Mouse (Mus musculus): ENCODE results near the gene Fam214a. TPM values are rescaled to one million over a fixed set of nuclear protein-coding genes. Genes with fewer than 3 reads are reported as not detected.
A peak's percentile ranks its signal among the peaks of the same experiment; 100 is the strongest.
"Not testable (repeated sequence)": the region's sequence is repeated elsewhere in the genome, so short reads cannot be mapped to it uniquely, and the experiment has no call there.

Gene Fam214a
- total RNA-seq, 2 experiments from 2014 or later = 44.9 to 60.2 TPM

GRCm38 (mm10) chr9:74977962-74978361 is 25.3 kb downstream of the Fam214a start:
- no peak for DNase-seq (ENCODE audit: low spot score in 2 of 2)

GRCm38 (mm10) chr9:74978868-74979267 is 26.2 kb downstream of the Fam214a start:
- DNase-seq (ENCODE audit: low spot score in 2 of 2) = no peak

DNA sequence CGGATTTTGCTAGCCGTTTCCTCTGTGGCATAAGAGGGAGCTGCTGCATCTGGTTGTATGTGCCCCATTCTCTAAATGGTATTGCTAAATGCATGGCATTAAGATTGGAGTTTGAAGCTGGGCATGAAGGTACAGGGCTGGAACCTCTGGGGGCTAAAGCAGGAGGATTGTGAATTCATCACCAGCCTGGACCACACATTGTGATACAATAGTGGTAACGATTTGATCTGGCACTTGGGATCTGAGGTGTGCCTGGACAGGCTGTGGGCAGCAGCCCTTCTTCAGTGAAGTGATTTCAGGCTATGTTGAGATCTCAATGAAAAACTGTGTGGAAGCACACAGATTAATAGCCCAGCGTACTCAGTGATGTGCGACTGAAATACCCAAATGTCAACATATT is 26.7 kb downstream of the Fam214a start:
- DNase-seq (ENCODE audit: low spot score in 2 of 2) = no peak

DNA sequence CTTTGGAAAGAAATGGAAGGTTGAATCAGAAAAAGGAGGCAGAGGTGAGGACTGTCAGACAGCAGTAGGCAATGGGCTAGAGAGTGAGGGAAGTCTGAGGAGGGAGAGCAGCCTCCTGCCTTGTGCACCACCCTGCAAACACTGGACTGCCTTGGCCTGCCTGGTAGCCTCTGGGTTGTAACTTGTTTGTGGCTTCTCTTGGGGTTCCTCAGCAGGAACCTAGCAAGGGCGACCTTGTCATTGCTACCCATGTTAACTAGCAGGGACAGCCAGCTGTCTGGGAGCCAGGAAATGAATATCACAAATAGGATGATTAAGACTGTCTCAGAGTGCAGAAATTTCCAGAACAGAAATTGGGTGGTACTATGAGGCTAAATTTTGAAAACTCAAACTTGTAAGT is 27.2 kb downstream of the Fam214a start:
- DNase-seq (ENCODE audit: low spot score in 2 of 2) = no peak

GRCm38 (mm10) chr9:74981663-74982111 is 29.0 kb downstream of the Fam214a start:
- DNase-seq (ENCODE audit: low spot score in 2 of 2) = no peak

GRCm38 (mm10) chr9:74982193-74982592 is 29.5 kb downstream of the Fam214a start:
- no peak for DNase-seq (ENCODE audit: low spot score in 2 of 2)

GRCm38 (mm10) chr9:74982722-74983121 is 30.0 kb downstream of the Fam214a start:
- DNase-seq (ENCODE audit: low spot score in 2 of 2) = not testable (repeated sequence)

DNA sequence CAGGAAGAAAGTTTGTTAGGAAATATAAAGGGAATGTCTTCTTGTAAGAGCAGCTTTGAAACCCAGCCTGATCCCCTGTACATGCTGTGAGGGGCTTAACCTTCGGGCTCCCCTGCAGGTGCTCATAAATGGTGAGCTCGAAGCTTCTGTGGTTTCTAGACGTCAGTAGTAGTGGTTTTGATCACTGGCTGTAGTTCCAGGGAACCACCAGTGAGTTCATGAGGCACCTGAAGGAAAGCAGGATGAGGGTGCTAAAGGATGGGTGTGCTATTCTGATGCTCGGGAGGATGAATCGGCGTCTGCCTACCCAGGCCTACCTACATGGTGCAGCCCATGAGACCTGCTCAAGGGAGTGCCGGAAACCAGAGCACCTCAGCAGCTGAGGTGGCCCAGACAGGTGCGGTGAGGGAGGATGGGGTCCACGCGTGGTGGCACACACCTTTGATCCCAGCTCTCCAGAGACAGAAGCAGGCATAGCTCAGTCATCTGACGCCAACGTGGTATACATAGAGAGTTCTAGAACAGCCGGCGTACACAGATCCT is 32.6 kb downstream of the Fam214a start:
- DNase-seq (ENCODE audit: low spot score in 2 of 2) = no peak

DNA sequence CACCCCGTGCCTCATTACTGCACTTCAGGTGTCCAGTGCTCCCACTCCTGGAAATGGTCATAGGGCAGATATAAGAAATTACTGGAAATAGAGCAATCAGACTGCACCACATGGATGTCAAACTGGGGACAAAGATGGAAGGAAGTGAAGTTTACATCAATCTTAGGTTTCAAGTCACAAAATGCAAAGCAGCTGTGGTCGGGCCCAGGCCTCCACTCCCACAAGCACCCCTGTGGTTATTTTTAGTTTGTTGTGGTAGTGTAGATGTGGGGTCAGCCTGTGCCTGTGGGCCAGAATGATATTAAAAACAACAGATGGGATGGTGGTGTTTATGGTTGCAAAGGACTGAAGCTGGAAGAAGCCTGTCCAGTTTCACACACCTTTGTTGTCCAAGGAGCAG is 33.1 kb downstream of the Fam214a start:
- no peak for DNase-seq (ENCODE audit: low spot score in 2 of 2)

DNA sequence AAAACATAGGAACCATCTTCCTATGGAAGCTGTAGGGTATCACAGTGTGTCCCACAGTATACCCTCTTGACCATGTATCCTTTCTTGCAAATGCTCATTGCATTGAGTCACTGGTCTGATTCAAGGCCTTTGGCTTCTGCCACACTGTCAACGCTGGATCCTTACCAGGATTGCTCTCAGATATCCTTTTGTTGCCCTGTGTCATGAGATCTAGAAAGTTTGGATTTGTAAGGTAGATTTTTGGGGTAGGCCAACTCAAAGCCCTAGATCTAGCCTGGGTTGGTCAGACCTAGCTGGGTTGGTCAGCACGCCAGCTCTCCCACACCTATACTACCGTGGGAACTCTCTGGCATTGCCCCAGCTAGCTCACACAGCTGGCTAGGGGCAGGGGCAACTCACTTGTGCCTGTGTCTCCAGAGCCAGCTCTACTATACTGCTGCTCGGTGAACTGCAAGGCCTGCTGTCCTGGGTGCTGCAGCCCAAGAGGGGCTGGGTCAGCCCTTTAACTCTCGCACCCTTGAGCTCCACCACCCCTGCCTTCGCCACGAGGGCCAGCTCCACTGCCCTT is 36.3 kb downstream of the Fam214a start:
- DNase-seq (ENCODE audit: low spot score in 2 of 2) = no peak

DNA sequence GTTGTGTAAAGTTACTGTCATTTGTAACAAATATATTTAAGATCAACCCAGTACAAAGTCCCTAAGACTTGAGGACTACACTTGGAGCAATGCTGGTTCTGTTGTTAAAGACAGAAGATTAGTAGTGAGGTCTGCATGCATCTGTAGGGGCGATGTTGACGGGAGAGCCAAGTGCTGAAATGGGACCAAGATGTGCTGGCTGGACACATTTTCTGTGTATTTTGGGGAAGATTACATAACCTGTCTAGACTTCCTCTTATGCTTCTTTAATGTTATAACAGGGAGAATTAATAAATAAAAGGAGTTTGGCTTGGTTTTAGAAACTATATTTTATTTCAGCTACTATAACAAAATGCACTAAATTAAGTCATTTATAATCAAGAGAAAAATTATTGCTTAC is 37.3 kb downstream of the Fam214a start:
- DNase-seq (ENCODE audit: low spot score in 2 of 2) = no peak

GRCm38 (mm10) chr9:74994611-74995257 is 42.0 kb downstream of the Fam214a start:
- no peak for DNase-seq (ENCODE audit: low spot score in 2 of 2)

- DNase-seq (ENCODE audit: low spot score in 2 of 2) = no peak
These were observed 43.7 kb downstream of the Fam214a start for GRCm38 (mm10) chr9:74996349-74996748.

DNA sequence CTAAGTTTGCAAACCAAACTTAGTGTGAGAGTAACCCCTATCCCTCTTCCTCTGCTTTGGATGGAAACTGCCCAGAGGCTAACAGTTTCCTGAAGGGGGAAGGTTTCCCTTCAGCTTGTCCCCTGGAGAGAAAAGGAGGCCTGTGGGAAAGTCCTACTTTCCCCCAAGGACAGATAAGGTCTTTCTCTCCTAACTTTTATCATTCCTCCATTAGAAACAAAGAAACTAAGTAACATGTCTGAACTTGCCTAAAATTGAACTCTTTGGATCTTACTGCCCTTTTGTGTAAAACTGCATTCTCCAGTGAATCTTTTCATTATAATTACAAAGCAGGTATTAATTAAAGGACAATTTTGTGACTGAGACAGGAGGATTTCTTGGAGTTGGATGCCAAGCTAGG is 45.3 kb downstream of the Fam214a start:
- DNase-seq (ENCODE audit: low spot score in 2 of 2) = no peak

DNA sequence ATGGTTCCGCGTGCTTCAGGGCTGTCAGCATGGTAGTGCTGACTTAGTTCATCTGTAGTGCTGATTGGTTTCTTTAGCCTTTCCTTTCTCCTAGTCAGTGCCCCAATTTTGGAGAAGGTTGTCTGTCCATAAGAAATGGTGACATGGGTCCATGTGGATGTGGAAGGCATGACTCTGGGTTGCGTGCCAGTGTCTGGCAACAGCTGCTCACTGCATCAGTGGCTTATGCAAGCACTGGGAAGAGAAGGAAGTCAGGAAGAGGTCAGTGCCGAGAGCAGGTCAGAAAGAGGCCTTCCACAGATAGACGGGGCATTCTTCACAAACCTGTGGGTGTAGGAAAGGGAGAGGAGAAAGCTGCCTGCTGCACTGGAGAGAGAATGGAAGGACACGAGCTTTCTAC is 48.3 kb downstream of the Fam214a start:
- DNase-seq (ENCODE audit: low spot score in 2 of 2) = no peak

DNA sequence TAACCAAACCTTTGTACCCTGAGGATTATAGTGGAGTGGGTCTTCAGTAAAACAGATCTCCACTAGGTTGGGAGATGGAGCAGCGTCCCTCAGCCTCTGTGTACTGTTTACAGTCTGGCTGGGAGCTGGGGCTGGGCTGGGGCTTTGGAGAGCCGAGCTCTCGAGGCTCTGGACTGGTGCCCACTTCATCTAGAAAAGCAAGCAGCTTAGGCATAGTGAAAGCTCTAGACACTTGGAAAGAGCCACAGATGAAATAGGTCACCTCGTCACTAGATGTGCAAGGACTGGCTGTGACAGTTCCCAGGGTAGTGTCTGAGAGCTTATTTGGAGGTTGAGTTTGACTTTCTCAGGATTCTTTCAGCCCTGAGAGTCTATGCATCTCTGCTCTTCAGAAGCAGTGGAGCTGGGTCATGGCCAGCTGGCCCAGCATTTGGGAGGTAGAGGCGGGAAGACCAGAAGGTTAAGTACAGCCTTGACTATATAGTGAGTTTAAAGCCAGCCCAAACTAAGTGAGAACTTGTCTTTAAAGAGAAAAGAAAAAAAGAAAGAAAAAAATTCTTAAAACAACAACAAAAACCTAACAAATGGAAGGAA is 49.0 kb downstream of the Fam214a start:
- DNase-seq (ENCODE audit: low spot score in 2 of 2) = peak in 1 of 2 experiments; percentile 37

DNA sequence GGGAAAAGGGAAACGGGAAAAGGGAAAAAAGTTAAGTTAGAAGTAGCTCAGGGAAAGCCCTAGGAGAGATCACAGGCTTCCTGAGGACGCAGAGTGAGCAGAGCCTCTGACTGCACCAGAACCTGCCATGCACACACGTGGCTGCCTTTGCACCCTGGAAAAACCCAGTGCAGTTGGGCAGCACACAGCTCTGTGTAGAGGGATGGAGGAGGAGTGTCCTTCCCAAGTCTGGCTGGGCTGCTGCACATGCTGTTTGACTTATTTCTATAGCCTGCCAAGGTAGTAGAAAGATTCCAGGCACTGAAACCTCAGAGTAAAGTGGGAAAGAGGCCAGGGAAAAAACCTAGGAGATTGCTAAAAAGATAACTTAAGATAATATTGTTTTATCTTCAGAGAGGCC is 49.6 kb downstream of the Fam214a start:
- DNase-seq (ENCODE audit: low spot score in 2 of 2) = no peak

GRCm38 (mm10) chr9:75004203-75004602 is 51.5 kb downstream of the Fam214a start:
- no peak for DNase-seq (ENCODE audit: low spot score in 2 of 2)

- no peak for DNase-seq (ENCODE audit: low spot score in 2 of 2)
These were observed 63.9 kb downstream of the Fam214a start for GRCm38 (mm10) chr9:75016591-75016990.

- DNase-seq (ENCODE audit: low spot score in 2 of 2) = no peak
These were observed 66.5 kb downstream of the Fam214a start for GRCm38 (mm10) chr9:75019181-75019580.

GRCm38 (mm10) chr9:75019592-75019991 is 66.9 kb downstream of the Fam214a start:
- no peak for DNase-seq (ENCODE audit: low spot score in 2 of 2)

GRCm38 (mm10) chr9:75020561-75020960 is 67.9 kb downstream of the Fam214a start:
- DNase-seq (ENCODE audit: low spot score in 2 of 2) = no peak

Data from layer of hippocampus, postnatal 14 days (tissue).